Mouse (Mus musculus): Measurements from ENCODE around the gene Apobec3. TPM values are rescaled to one million over a fixed set of nuclear protein-coding genes. Genes with fewer than 3 reads are reported as not detected.

Apobec3 gene
- polyA plus RNA-seq, 1 experiment from 2014 or later, result 5.1 TPM

DNA sequence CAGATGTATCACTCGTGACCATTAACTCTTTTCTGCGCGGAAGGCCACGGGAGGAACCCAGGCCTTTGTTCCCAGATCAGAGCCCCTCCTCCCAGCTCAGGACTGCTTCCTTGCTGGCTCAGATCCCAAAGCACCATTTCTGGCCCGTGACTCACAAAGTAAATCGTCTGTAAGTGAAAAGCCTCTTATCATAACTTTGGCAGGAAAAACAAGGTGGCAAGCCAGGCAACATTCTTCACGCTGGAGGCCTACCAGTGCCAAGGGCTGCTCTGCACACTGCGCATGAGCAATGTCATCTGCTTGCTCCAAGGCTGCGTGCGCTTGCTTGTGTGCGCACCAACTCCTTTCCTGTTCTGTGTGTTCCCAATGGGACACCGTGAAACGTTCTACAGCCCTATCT is 12.1 kb upstream of the Apobec3 start:
- H3K9ac ChIP-seq (ENCODE audit: low read depth, low read length), result no peak overlapping the region
- TF ChIP-seq CTCF (IDR thresholded peaks at IDR 0.05; ENCODE audit: low read depth), result no peak
- H3K4me3 ChIP-seq (ENCODE audit: low read depth, low read length), result no peak overlapping the region
- H3K4me2 ChIP-seq (replicated peaks; ENCODE audit: low read depth), result peak overlapping the region; percentile 28; the same call in 1 of the 2 replicates
- H3K36me3 ChIP-seq (ENCODE audit: control insufficient read depth, insufficient read depth), result no peaks in the 10 kb centered on the region
- H3K27me3 ChIP-seq (replicated peaks; ENCODE audit: control insufficient read depth, insufficient read depth, low read length), result peaks cover 4% of the 10 kb centered on the region; the same call in 1 of the 2 replicates
- H3K9me3 ChIP-seq (ENCODE audit: control insufficient read depth), result no peaks in the 10 kb centered on the region
- ATAC-seq, result peak; percentile 73
- H3K27ac ChIP-seq (ENCODE audit: low read depth, low read length), result no peak overlapping the region
- 18% methylated on average over 13 of the region's 13 CpGs for WGBS
- H3K4me1 ChIP-seq (replicated peaks; ENCODE audit: control insufficient read depth, insufficient read depth, low read length), result no peaks in the 10 kb centered on the region

DNA sequence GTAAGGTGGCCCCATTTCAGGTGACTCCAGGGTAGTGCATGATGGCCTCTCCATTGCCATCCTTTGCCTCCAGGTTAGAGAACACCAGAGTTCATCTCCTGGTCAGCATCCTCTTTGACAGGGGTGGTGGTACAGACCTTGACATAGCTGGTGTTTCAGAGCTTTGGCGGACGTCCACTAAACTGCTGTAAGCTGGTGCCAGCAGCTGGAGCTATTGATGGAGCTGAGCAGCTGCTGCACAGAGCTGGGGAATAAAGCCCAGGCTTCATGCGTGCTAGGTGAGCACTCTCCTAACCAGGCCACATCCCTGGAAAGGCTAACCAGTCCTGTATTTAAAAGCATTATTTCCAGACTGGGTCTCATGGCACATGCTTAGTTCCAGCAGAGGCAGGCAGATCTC is 11.0 kb upstream of the Apobec3 start:
- Histone ChIP-seq H3K27me3 (replicated peaks; ENCODE audit: control insufficient read depth, insufficient read depth, low read length) (peaks cover 4% of the 10 kb centered on the region; the same call in 1 of the 2 replicates), H3K9me3 (ENCODE audit: control insufficient read depth) (no peaks in the 10 kb centered on the region), H3K4me1 (replicated peaks; ENCODE audit: control insufficient read depth, insufficient read depth, low read length) (no peaks in the 10 kb centered on the region), H3K36me3 (ENCODE audit: control insufficient read depth, insufficient read depth) (no peaks in the 10 kb centered on the region), H3K9ac (ENCODE audit: low read depth, low read length) (no peak overlapping the region), H3K4me3 (ENCODE audit: low read depth, low read length) (no peak overlapping the region), H3K27ac (ENCODE audit: low read depth, low read length) (no peak overlapping the region), H3K4me2 (replicated peaks; ENCODE audit: low read depth) (no peak overlapping the region)
- no peak for TF ChIP-seq CTCF (IDR thresholded peaks at IDR 0.05; ENCODE audit: low read depth)
- 83% methylated on average over 3 of the region's 3 CpGs for WGBS
- no peak for ATAC-seq

DNA sequence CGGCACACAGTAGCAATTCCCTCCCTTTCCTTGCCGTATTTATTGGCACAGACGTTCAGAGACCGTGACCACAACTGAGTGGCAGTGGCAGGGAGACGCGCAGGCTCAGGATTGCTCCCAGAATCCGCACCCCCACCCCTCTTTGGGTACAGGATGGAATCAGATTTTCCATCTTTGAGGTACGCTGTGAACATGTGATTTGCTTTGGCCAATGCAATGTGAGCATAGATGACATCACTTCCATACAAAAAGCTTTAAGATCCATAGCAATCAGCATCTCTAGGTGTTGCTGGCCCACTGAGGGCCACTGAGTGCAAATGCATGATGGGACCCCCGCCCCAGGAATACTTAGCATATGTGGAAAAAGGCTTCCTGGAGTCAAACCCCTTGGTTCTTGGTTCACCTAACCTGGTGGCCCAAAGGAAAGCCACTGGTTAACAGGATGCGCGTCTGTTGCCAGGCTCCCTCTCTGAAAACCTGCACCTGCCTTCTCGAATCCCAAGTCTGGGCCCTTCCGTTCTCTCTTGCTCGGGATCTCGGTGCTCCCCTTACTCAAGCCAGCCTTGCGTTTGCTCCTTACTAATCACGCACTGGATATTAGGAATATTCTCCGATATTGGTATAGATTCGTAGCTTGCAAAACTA is 8.7 kb upstream of the Apobec3 start:
- TF ChIP-seq CTCF (IDR thresholded peaks at IDR 0.05; ENCODE audit: low read depth), result no peak
- Histone ChIP-seq H3K9ac (ENCODE audit: low read depth, low read length) (no peak overlapping the region), H3K36me3 (ENCODE audit: control insufficient read depth, insufficient read depth) (no peaks in the 10 kb centered on the region), H3K4me3 (ENCODE audit: low read depth, low read length) (peak overlapping the region; percentile 39), H3K4me2 (replicated peaks; ENCODE audit: low read depth) (peak overlapping the region; percentile 72), H3K4me1 (replicated peaks; ENCODE audit: control insufficient read depth, insufficient read depth, low read length) (no peaks in the 10 kb centered on the region), H3K27ac (ENCODE audit: low read depth, low read length) (no peak overlapping the region), H3K9me3 (ENCODE audit: control insufficient read depth) (no peaks in the 10 kb centered on the region), H3K27me3 (replicated peaks; ENCODE audit: control insufficient read depth, insufficient read depth, low read length) (peaks cover 4% of the 10 kb centered on the region; the same call in 1 of the 2 replicates)
- ATAC-seq, result no peak
- 32% methylated on average over 19 of the region's 19 CpGs for WGBS

DNA sequence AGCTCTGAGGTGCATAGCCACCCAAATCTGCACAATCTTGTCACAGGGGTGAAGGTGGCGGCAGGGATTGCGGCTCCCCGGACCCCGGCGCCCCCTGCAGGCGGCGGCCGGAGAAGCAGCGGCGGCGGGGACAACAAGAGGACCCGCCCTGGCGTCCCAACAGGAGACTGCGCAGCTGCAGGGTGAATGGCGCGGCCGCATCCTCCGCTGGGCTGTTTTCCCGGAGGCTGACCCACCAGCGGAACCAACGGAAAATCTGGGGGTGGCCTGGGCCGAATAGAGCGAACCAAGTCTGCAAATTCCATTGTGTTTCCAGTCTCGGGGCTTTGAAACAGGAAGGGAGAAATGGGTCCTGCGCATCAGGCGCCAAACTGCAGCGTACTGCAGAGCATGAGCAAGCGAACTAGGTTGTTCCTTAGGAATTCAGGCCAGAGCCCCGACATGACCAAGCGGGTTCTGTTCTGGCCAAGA is 8.1 kb upstream of the Apobec3 start:
- WGBS, result under 1% methylated on average over 30 of the region's 30 CpGs
- peak; percentile 94 for TF ChIP-seq CTCF (IDR thresholded peaks at IDR 0.05; ENCODE audit: low read depth)
- Histone ChIP-seq H3K4me3 (ENCODE audit: low read depth, low read length) (peak overlapping the region; percentile 39), H3K4me1 (replicated peaks; ENCODE audit: control insufficient read depth, insufficient read depth, low read length) (no peaks in the 10 kb centered on the region), H3K27me3 (replicated peaks; ENCODE audit: control insufficient read depth, insufficient read depth, low read length) (peaks cover 4% of the 10 kb centered on the region; the same call in 1 of the 2 replicates), H3K9ac (ENCODE audit: low read depth, low read length) (peak overlapping the region; percentile 22; the same call in 1 of the 2 replicates), H3K36me3 (ENCODE audit: control insufficient read depth, insufficient read depth) (no peaks in the 10 kb centered on the region), H3K9me3 (ENCODE audit: control insufficient read depth) (no peaks in the 10 kb centered on the region), H3K4me2 (replicated peaks; ENCODE audit: low read depth) (peak overlapping the region; percentile 72), H3K27ac (ENCODE audit: low read depth, low read length) (no peak overlapping the region; the same call in 1 of the 2 replicates)
- ATAC-seq, result peak; percentile 69

GRCm38 (mm10) chr15:79884820-79885219 is 6.6 kb upstream of the Apobec3 start:
- 65% methylated on average over 5 of the region's 5 CpGs for WGBS
- TF ChIP-seq CTCF (IDR thresholded peaks at IDR 0.05; ENCODE audit: low read depth), result no peak
- no peaks in the 10 kb centered on the region for H3K36me3 ChIP-seq (ENCODE audit: control insufficient read depth, insufficient read depth)
- no peak overlapping the region for H3K27ac ChIP-seq (ENCODE audit: low read depth, low read length)
- H3K4me1 ChIP-seq (replicated peaks; ENCODE audit: control insufficient read depth, insufficient read depth, low read length), result no peaks in the 10 kb centered on the region
- no peaks in the 10 kb centered on the region for H3K9me3 ChIP-seq (ENCODE audit: control insufficient read depth)
- ATAC-seq, result no peak
- H3K4me2 ChIP-seq (replicated peaks; ENCODE audit: low read depth), result no peak overlapping the region
- peaks cover 4% of the 10 kb centered on the region; the same call in 1 of the 2 replicates for H3K27me3 ChIP-seq (replicated peaks; ENCODE audit: control insufficient read depth, insufficient read depth, low read length)
- no peak overlapping the region for H3K9ac ChIP-seq (ENCODE audit: low read depth, low read length)
- H3K4me3 ChIP-seq (ENCODE audit: low read depth, low read length), result no peak overlapping the region

DNA sequence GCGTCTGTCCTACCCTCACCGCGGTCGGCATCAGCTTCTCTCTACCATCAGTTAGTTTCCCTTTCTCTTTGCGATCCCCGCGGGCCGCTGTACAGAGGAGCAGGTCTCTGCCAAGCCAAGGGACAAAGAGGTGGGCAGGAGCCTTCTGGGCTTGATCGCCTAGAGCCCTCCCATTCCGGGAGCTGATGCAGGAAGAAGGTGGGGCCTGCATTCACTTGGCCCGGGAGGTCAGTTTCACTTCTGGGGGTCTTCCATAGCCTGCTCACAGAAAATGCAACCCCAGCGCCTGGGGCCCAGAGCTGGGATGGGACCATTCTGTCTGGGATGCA is 718 bp downstream of the Apobec3 start:
- H3K9ac ChIP-seq (ENCODE audit: low read depth, low read length), result peak overlapping the region; percentile 43
- 5% methylated on average over 12 of the region's 12 CpGs for WGBS
- no peaks in the 10 kb centered on the region for H3K27me3 ChIP-seq (replicated peaks; ENCODE audit: control insufficient read depth, insufficient read depth, low read length)
- TF ChIP-seq CTCF (IDR thresholded peaks at IDR 0.05; ENCODE audit: low read depth), result no peak
- no peaks in the 10 kb centered on the region; the same call in 1 of the 2 replicates for H3K4me1 ChIP-seq (replicated peaks; ENCODE audit: control insufficient read depth, insufficient read depth, low read length)
- H3K9me3 ChIP-seq (ENCODE audit: control insufficient read depth), result no peaks in the 10 kb centered on the region
- peak; percentile 55 for ATAC-seq
- H3K36me3 ChIP-seq (ENCODE audit: control insufficient read depth, insufficient read depth), result no peaks in the 10 kb centered on the region
- peak overlapping the region; percentile 47 for H3K4me3 ChIP-seq (ENCODE audit: low read depth, low read length)
- H3K27ac ChIP-seq (ENCODE audit: low read depth, low read length), result peak overlapping the region; percentile 58; the same call in 1 of the 2 replicates
- peak overlapping the region; percentile 79 for H3K4me2 ChIP-seq (replicated peaks; ENCODE audit: low read depth)

All from intestine, postnatal 0 days (tissue).